Mouse (Mus musculus): Measurements from ENCODE around the gene Fgf4. TPM values are rescaled to one million over a fixed set of nuclear protein-coding genes. Genes with fewer than 3 reads are reported as not detected.
"Not testable (repeated sequence)": the region's sequence is repeated elsewhere in the genome, so short reads cannot be mapped to it uniquely, and the experiment has no call there.

Gene Fgf4
- total RNA-seq, 2 experiments from 2014 or later = not detected

DNA sequence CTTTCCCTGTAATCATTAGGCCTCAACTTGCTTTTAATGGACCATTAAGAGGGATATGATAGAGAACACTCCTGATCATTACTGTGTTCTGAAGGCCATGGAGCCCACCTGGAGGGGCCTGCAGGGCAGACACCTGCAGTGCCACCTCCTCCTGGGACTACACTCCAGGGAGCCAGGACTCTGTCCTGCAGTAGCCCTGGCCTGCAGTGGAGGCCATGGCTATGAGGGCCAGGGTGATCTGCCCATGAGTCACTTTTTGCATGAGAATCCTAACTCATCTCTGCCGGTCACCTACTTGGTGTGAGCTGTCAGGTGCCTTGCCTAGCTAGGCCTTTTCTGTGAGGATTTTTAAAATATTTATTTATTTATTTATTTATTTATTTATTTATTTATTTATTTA, 31.2 kb downstream of the Fgf4 start:
- intact Hi-C loops (cut with DNase I) = no loop called here

DNA sequence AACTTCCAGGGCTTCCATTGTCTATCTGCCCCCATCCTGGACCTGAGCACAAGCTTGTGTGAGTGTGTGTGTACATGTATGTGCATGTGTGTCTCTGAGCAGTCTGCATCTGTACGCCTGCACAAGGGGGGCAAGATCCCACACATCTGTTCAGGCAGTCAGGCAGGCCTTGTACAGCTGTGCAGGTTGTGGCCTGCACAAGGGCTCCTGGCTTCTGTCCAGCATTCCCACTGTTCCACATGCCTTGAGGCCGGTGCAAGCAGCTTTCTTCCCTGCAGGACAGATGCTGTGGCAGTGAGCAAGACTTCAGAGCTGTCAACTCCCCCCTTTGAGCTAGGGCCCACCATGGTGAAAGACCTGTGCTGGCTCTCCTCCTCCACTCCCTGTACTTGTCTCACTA, 35.9 kb downstream of the Fgf4 start:
- no peak for TF ChIP-seq CTCF (IDR thresholded peaks at IDR 0.05)
- intact Hi-C loops (cut with DNase I) = no loop called here
- no peak for DNase-seq

More for the DNA sequence above, 31.2 kb downstream of the Fgf4 start:
- Histone ChIP-seq H3K4me3 (no peak overlapping the region), H3K27ac (no peak overlapping the region)
- TF ChIP-seq CTCF (IDR thresholded peaks at IDR 0.05) = no peak
- DNase-seq = no peak

DNA sequence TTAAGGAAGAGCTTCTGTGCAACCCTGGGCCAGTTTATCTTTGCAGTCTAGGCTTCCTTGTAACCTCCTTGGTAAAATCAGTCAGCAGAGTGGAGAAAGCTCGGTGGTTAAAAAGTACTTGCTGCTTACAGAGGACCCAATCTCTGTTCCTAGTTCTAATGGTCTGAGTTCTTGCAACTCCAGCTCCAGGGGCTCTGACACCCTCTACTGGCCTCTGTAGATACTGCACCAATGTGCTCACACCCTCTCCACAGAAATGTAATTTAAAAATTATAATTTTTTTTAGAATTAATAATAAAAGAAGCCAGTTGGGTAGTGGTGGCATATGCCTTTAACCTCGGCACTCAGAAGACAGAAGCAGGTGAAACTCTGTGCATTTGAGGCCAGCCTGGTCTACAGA, 40.5 kb downstream of the Fgf4 start:
- intact Hi-C loops (cut with DNase I) = no loop called here
- no peak for TF ChIP-seq CTCF (IDR thresholded peaks at IDR 0.05)
- Histone ChIP-seq H3K27ac (no peak overlapping the region), H3K4me3 (no peak overlapping the region)
- DNase-seq = no peak

More for the DNA sequence above, 35.9 kb downstream of the Fgf4 start:
- H3K27ac ChIP-seq = no peak overlapping the region
- H3K4me3 ChIP-seq = no peak overlapping the region

DNA sequence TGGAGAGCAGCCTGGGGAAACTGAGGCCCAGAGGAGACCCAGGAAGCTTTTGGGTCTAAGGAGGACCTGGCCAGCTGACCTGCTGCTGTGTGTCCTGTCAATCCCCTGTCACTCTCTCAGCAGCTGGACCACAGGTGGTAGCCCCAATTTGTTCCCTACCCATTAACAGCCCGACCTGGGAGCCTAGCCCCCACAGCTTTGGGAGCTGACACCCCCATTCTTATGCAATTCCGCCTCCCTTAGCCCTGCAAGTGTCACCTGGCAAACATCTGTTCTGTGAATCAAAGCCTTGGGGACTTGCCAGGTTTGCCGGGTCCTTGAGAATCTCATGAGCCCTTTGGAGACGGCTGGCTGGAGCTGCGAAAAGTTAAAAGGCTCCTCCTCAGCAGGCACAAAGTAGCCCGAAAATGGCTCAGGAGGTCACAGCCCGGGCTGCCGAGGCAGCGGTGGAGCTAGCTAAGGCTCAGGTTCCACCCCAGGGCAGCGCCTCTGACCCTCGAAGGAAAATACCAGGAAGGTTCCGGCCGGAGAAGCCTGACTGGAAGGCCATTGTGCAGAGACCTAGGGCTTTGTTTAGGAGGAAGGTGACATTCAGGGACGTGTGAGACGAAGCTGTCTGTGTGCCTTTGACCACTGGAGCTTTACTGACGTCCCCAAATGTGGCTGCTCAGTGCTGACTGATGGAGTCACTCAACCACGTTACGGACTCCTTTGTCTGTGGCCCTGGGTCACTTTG, 41.6 kb downstream of the Fgf4 start:
- no peak for DNase-seq
- intact Hi-C loops (cut with DNase I) = no loop called here
- no peak for TF ChIP-seq CTCF (IDR thresholded peaks at IDR 0.05)
- H3K4me3 ChIP-seq = no peak overlapping the region
- no peak overlapping the region for H3K27ac ChIP-seq

DNA sequence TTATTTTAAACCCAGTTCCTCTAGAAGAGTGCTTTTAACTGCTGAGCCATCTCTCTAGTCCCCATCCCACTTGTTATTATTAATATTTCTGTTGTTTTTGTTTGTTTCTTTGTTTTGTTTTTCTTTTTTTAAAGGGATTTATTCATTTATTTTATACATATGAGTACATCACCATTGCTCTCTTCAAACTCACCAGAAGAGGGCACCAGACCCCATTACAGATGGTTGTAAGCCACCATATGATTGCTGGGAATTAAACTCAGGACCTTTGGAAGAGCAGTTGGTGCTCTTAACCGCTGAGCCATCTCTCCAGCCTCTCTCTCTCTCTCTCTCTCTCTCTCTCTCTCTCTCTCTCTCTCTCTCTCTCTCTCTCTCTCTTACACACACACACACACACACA, 43.5 kb downstream of the Fgf4 start:
- intact Hi-C loops (cut with DNase I); H3K27ac ChIP-seq; DNase-seq; H3K4me3 ChIP-seq: not testable (repeated sequence)

DNA sequence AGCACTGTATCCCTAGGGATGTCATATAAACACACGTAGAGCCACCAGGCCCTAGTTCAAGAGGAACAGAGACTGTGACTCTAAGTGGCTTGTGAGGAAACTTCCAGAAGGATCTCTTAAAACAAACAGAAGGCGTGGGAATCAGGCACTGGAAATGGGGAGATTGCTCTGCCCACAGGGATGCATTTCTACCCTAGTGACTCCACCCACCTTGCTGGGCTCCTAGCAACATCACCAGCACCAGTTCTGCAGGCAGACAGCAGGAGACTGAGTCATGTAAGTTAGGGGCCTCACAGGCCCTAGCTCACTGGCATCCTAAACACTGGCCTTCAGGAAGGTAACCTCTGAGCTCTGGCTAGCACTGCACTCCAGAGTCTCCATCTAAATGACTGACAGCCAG, 44.7 kb downstream of the Fgf4 start:
- no peak overlapping the region for H3K27ac ChIP-seq
- H3K4me3 ChIP-seq = no peak overlapping the region
- no peak for DNase-seq
- intact Hi-C loops (cut with DNase I) = no loop called here
- TF ChIP-seq CTCF (IDR thresholded peaks at IDR 0.05) = no peak

DNA sequence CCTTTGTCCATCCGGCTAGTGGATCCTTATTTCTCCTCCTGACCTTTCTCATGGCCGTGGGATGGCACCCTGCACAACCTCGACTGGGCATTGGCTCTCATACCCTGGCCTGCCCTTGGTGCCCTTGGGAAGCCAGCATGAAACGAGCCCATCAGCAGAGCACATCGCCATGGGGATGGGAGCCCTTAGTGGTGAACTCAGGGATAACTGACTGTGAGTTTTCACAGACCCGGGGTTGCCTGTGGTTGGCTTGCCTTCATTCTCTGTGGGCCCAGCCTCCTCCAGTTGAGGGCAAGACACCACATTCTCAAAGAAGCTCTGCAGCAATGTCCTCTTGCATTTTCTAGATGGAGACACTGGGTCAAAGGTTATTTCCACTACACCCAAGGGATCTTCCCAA, 45.2 kb downstream of the Fgf4 start:
- TF ChIP-seq CTCF (IDR thresholded peaks at IDR 0.05) = no peak
- DNase-seq = no peak
- intact Hi-C loops (cut with DNase I) = no loop called here
- no peak overlapping the region for H3K27ac ChIP-seq
- H3K4me3 ChIP-seq = no peak overlapping the region

DNA sequence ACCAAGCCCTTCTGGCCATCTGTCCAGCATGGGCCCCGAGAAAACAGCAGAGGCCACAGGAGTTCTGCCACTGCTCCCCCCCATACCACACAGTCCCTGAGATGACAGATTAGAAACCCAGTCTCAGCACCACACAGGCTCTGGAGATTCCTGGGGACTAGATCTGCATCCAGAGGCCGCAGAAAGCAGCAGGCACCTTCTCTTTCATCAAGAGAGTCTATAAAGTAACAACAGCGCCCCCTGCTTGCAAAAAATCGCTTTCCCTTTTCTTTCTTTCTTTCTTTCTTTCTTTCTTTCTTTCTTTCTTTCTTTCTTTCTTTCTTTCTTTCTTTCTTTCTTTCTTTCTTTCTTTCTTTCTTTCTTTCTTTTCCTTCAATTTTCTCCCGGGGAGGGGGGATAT, 47.0 kb downstream of the Fgf4 start:
- intact Hi-C loops (cut with DNase I) = loop anchor here (2.0 kb wide), 1 partner anchor 47 kb away; the partner anchor contains the start of gene Fgf4
- TF ChIP-seq CTCF (IDR thresholded peaks at IDR 0.05) = peak; percentile 59
- no peak for DNase-seq
- no peak overlapping the region for H3K4me3 ChIP-seq
- no peak overlapping the region for H3K27ac ChIP-seq

DNA sequence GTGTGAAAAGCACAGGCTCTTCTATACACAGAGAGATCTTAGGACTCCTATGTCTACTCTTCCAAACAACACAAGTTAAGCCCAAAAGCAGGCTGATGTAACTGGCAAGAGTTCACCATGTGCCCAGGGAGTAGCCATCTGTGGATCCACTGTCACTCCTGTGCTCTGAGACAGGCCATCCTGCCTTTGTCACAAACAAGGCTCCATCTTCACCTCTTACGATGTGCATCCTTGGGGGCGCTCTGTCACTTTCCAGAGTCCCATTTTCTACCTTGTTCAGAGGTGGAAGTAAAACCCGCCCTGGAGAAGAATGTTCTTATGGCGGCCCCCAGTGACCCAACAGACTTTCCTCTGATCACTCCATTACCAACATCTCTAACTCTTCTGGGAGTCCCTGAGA, 47.5 kb downstream of the Fgf4 start:
- intact Hi-C loops (cut with DNase I) = loop anchor here (1.0 to 2.0 kb wide), 2 partner anchors 48 to 96 kb away; partner anchors contain the start of gene Fgf4
- no peak overlapping the region for H3K4me3 ChIP-seq

DNA sequence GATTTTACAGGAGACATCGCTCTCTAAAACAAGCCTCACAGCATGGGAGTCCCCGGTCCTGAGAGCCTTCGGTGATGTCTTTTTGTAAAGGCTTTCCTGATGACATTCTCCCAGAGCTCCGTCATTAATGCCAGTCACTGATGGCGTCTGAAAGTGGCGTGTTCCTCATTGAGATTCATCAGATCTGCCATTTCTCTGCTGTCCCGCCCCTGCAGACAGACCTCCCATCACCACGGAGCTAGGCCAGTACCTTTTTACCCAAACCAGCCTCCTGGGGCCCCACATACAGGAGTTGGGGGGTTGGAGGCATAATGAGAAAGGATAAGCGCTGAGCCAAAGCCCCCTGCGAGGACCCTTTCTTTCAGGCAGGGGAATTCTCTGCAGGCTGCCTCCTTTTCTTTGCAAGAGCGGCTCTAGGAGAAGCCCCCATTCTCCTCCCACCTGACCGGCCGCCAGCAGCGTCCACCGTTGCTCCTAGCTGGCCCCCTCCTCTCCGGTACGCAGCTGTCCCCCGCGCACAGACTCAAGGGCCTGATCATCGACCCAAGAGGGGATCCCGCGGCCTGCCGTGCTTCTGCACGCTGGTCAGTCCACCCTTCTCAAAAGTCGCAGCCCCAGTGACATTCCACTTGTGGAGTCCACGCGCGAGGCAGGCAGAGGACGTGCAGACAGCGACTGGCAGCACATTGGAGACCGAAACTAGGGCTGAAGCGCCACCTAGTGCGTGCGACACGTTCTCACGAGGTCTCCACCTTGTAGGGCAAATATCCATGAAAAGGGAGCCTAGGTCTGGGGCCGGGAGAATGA, 48.3 kb downstream of the Fgf4 start:
- H3K27ac ChIP-seq = no peak overlapping the region
- intact Hi-C loops (cut with DNase I) = loop anchor here (1.0 to 2.0 kb wide), 2 partner anchors 49 to 97 kb away; partner anchors contain the start of gene Fgf4
- H3K4me3 ChIP-seq = peak overlapping the region; percentile 69
- TF ChIP-seq CTCF (IDR thresholded peaks at IDR 0.05) = peak; percentile 79
- DNase-seq = peak; percentile 78

More for the DNA sequence above, 47.5 kb downstream of the Fgf4 start:
- DNase-seq = no peak
- no peak for TF ChIP-seq CTCF (IDR thresholded peaks at IDR 0.05)
- H3K27ac ChIP-seq = no peak overlapping the region

DNA sequence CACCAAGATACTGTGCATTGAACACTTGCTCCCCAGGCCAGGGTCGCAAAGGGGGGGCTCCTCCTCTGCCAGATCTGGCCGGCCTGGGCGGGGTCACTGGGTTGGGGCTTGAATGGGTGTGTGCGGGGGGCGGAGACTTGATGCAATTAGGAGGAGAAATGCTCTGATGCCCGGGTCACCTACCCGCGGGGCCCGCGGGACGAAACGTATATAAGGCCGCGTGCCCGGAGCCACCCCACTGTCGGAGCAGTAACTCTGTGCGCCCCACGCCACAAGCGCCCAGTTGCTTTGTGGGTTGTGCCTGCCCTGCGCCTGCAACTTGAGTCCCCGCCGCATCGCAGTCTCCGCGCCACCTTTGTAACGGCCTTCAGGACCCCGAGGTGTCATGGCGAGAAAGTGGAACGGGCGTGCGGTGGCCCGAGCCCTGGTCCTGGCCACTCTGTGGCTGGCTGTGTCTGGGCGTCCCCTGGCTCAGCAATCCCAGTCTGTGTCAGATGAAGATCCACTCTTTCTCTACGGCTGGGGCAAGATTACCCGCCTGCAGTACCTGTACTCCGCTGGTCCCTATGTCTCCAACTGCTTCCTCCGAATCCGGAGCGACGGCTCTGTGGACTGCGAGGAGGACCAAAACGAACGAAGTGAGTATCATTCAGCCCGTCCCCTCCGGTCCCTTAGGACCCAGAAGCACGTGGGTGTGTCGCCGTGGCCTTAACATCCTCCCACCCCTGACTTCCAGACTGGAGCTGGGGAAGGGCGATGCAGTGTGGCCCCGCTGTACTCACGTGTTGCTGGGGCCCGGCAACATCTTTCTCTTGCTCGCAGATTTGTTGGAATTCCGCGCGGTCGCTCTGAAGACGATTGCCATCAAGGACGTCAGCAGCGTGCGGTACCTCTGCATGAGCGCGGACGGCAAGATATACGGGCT, 49.4 kb downstream of the Fgf4 start, which contains the start of gene Fgf15:
Gene Fgf15, plus strand, starts transcription at position 238 of the 925 bp plus-strand sequence.
- no peak for TF ChIP-seq CTCF (IDR thresholded peaks at IDR 0.05)
- H3K4me3 ChIP-seq = peak within 1 kb of the TSS; percentile 69
- DNase-seq = no peak
- intact Hi-C loops (cut with DNase I) = no loop called here
- no peak within 1 kb of the TSS for H3K27ac ChIP-seq

DNA sequence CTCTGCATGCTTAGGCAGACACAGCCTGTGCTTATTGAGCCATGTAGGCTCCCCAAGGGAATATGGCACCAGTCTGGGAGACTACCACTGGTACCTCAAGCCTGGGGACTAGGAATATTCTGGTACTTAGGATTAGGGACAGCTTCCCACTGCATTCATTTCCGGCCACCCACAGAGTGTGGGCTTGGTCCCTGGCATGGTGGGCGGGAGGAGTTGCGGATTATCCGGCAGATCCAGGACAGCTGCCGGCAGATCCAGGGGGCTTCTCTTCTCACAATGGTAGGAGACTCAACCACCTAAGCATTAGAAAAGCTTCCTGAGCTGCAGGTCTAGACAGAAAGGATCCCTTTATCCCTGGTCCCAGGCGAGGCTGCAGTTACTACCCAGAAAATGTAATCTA, 51.3 kb downstream of the Fgf4 start:
- no peak for TF ChIP-seq CTCF (IDR thresholded peaks at IDR 0.05)
- Histone ChIP-seq H3K4me3 (no peak overlapping the region), H3K27ac (no peak overlapping the region)
- intact Hi-C loops (cut with DNase I) = no loop called here
- DNase-seq = no peak

DNA sequence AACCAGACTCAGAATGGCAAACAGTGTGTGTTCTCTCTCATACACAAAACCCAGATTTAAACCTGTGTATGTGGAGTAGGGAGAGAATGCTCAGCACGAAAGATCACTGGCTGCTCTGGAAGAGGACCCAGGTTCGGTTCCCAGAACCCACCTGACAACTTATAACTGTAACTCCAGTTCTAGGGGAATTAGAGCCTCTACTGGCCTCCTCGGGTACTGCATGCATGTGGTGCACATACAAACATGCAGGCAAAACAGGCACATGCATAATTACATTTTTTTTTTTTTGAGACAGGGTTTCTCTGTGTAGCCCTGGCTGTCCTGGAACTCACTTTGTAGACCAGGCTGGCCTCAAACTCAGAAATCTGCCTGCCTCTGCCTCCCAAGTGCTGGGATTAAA, 58.3 kb downstream of the Fgf4 start:
- intact Hi-C loops (cut with DNase I); DNase-seq; H3K4me3 ChIP-seq; H3K27ac ChIP-seq: not testable (repeated sequence)
